Mouse (Mus musculus) kidney, adult 2 months (tissue): ENCODE measurements around the gene H1fnt. TPM values are rescaled to one million over a fixed set of nuclear protein-coding genes. Genes with fewer than 3 reads are reported as not detected.
A peak's percentile ranks its signal among the peaks of the same experiment; 100 is the strongest.

ENCODE experiments used
- DNase-seq: peaks from one replicate; pipeline ENCODE4 v3.0.0; 2021
- H3K27ac ChIP-seq: fragments of 200-500 bp; 2 replicates; pipeline ENCODE4 v1.5.1; 2012; ENCODE audit warnings: low read depth, low read length, control low read depth, inconsistent platforms; ENCODE audit not compliant: insufficient read depth
- H3K27me3 ChIP-seq: fragments of 200-500 bp; replicated peaks from 2 replicates; pipeline ENCODE4 v1.6.1; 2012; ENCODE audit warnings: mild to moderate bottlenecking, moderate library complexity, low read length, inconsistent platforms; ENCODE audit not compliant: control insufficient read depth, insufficient read depth
- H3K36me3 ChIP-seq: fragments of 200-500 bp; 2 replicates; pipeline ENCODE4 v1.6.1; 2012; ENCODE audit warnings: mild to moderate bottlenecking, moderate library complexity, low read length, inconsistent platforms; ENCODE audit not compliant: control insufficient read depth, insufficient read depth
- H3K4me1 ChIP-seq: fragments of 200-500 bp; 2 replicates; pipeline ENCODE4 v1.6.1; 2011; ENCODE audit warnings: low read length; ENCODE audit not compliant: control insufficient read depth, insufficient read depth
- H3K4me3 ChIP-seq: fragments of 200-500 bp; 2 replicates; pipeline ENCODE4 v1.5.1; 2011; ENCODE audit warnings: mild to moderate bottlenecking, low read depth, low read length, control low read depth; ENCODE audit not compliant: insufficient read depth
- CTCF ChIP-seq: fragments of 200-500 bp; conservative IDR thresholded peaks from 2 replicates; pipeline ENCODE4 v1.5.1; 2011; ENCODE audit warnings: low read depth, mild to moderate bottlenecking, control low read depth, low read length, moderate library complexity, mixed read lengths; ENCODE audit not compliant: insufficient read depth, insufficient read length
- POLR2A ChIP-seq: fragments of 200-500 bp; IDR thresholded peaks from one replicate; pipeline ENCODE4 v1.6.1; 2011; ENCODE audit warnings: low read depth, low read length, control low read depth
- WGBS: fragments of 180-500 bp; shearing (Covaris S2); methylation state at CpG from one replicate; pipeline ENCODE4 v1.1.7; 2018; 5-methylcytosine and 5-hydroxymethylcytosine counted together
- polyA plus RNA-seq: library from polyadenylated mRNA; depleted of rRNA; stranded (reverse); fragments of >200 nt; gene quantifications from 2 replicates; pipeline ENCODE4 v1.2.3, GENCODE M21; 2012

H1fnt gene
- polyA plus RNA-seq, 1 experiment: 0.06 TPM

DNA sequence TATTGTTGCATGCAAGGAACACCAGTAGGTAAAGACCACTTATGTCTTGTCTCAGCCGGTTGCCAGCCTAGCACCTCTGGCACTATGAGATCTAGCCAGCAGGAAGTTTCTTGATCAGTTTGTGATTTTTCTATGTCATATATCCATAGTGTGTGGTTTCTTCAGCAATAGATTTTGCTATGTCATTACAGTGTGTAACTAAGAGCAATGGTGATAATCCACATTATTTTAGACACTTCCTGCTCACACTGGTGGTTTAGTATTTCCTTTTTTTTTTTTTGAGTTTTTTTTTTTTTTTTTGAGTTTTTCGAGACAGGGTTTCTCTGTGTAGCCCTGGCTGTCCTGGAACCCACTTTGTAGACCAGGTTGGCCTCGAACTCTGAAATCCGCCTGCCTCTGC lies 21.7 kb downstream of the H1fnt start:
- TF ChIP-seq POLR2A (no peak), CTCF (no peak)
- Histone ChIP-seq H3K36me3 (no peaks in the 10 kb centered on the region), H3K4me1 (no peaks in the 10 kb centered on the region), H3K27me3 (no peaks in the 10 kb centered on the region), H3K4me3 (no peak overlapping the region), H3K27ac (no peak overlapping the region)
- 90% methylated on average over 4 of the region's 4 CpGs for WGBS
- DNase-seq: no peak

DNA sequence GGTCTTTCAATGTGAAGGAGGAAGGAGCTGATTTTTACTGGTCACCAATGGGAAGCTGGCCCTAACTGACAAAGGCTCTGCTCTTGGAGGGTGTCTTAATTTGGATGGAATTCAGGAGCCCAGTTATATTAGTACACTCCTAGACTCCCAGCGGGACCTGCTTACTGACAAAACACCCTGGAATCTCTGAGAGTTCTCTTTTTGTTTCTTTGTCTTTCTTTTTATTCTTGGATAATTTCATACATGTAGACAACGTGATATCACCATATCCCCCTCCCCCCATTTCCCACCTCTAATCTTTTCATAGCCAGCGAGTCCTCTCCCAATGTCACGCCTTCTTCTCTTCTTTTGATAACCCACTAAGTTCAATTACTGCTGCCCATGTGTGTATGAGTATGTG lies 22.7 kb downstream of the H1fnt start, which contains the start of gene Olfr286:
TSS of gene Olfr286 (minus strand) at position 101 of the 400 bp plus-strand sequence.
- WGBS: 95% methylated on average over 4 of the region's 4 CpGs
- TF ChIP-seq POLR2A (no peak), CTCF (no peak)
- Histone ChIP-seq H3K36me3 (no peaks in the 10 kb centered on the region), H3K27ac (no peak within 1 kb of the TSS), H3K4me3 (no peak within 1 kb of the TSS), H3K27me3 (no peaks in the 10 kb centered on the region), H3K4me1 (no peaks in the 10 kb centered on the region)
- DNase-seq: no peak

DNA sequence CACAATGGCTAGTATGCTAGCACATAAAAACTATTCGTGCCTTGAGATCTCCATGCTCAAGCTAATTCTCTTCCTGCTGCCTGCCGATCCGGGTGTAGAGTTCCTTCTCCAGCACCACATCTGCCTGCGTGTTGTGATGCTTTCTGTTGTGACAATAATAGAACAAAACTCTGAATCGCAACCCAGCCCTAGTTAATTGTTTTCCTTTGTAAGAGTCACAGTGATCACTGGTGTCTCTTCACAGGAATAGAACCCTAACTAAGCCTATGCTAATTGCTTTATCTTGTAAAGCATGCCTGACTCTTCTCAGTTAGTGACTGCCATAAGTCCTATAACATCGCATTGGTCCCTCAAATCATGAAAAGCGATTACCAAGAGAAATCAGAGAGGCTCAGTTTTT lies 31.0 kb downstream of the H1fnt start:
- Histone ChIP-seq H3K27ac (no peak overlapping the region), H3K27me3 (no peaks in the 10 kb centered on the region), H3K4me3 (no peak overlapping the region), H3K36me3 (no peaks in the 10 kb centered on the region), H3K4me1 (no peaks in the 10 kb centered on the region)
- TF ChIP-seq POLR2A: no peak
- WGBS: 82% methylated on average over 7 of the region's 7 CpGs
- DNase-seq: no peak

DNA sequence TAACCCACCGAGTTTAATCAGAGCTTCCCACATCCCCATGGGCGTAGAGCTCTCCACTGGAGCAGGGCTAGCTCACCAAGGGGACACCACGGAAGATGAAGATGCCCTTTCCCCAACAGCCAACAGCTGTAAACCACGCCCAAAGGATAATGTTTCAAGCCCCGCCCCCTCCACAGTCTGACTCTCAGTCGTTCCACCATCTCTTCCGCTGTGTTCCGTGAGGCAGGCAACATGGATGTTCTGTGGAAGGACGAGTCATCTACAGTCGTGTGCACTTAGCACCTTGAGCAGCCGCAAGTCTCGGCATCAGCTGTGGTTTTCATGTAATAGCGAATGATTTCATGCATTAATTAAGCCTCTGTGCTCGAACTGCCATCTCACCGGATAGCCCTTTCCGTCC lies 31.5 kb downstream of the H1fnt start:
- Histone ChIP-seq H3K36me3 (no peaks in the 10 kb centered on the region), H3K27me3 (no peaks in the 10 kb centered on the region), H3K27ac (no peak overlapping the region), H3K4me1 (no peaks in the 10 kb centered on the region), H3K4me3 (no peak overlapping the region)
- TF ChIP-seq CTCF: no peak
- TF ChIP-seq POLR2A: no peak
- DNase-seq: no peak
- WGBS: 54% methylated on average over 16 of the region's 16 CpGs

DNA sequence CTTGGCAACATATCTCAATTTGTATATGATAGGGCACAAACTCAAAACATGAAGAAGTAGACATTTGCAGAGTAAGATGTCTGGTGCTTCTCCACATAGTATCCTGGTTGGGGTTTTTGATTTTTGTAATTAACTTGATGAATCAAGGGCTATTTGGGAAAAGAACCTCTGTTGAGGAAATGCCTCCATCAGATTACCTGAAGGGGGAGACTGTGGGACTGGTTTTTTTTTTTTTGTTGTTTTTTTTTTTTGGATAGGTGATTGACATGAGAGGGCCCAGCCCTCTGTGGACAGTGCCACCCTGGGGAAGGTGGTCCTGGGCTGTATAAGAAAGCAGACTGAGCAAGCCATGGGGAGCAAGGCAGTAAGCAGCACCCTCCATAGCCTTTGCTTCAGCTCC lies 34.7 kb downstream of the H1fnt start:
- no peak for DNase-seq
- no peak for TF ChIP-seq POLR2A
- no peak for TF ChIP-seq CTCF

DNA sequence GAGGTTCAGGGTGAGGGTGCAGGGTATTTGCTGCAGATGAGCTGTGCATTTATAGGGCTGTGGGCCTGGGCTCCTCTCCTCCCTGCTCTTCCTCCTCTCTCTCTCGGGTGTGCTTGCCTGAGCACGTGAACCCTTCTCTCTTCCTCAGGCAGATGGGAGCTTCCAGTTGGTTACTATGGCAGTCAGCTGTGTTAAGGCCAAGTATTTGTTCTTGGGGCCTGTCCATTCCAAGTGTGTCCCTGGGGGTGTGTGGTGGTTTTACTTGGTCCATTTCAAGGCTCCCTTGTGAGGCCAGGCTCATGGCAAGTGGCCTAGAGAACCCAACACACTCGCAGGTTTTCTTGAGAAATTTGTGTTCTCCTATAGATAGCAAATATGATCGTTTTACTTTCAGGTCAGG lies 36.2 kb downstream of the H1fnt start, which contains the start of the genes Gm44579 and Olfr287:
TSS of gene Gm44579 (minus strand) at position 101 of the 400 bp plus-strand sequence.
TSS of gene Olfr287 (minus strand) at position 180 of the 400 bp plus-strand sequence.
- 70% methylated on average over 4 of the region's 4 CpGs for WGBS
- Histone ChIP-seq H3K4me1 (no peaks in the 10 kb centered on the region), H3K27me3 (no peaks in the 10 kb centered on the region), H3K4me3 (no peak within 1 kb of the TSS), H3K27ac (no peak within 1 kb of the TSS), H3K36me3 (no peaks in the 10 kb centered on the region)
- no peak for DNase-seq
- no peak for TF ChIP-seq CTCF
- no peak for TF ChIP-seq POLR2A

More for the DNA sequence above, 34.7 kb downstream of the H1fnt start:
- no peaks in the 10 kb centered on the region for H3K4me1 ChIP-seq
- no peak overlapping the region for H3K27ac ChIP-seq
- H3K4me3 ChIP-seq: no peak overlapping the region
- no peaks in the 10 kb centered on the region for H3K36me3 ChIP-seq
- H3K27me3 ChIP-seq: no peaks in the 10 kb centered on the region

DNA sequence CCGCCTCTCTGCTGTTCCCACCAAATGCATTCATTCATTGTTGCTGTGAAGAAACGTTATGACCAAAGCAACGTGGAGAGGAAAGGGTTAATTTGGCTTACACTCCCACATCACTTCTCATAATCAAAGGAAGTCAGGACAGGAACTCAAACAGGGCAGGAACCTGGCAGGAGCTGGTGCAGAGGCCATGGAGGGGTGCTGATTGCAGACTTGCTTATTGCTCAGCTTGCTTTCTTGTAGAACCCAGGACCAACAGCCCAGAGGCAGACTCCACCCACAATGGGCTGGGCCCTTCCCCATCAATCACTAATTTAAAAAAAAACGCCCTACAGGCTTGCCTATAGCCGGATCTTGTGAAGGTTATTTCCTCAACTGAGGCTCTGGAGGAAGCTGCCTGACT lies 43.0 kb downstream of the H1fnt start:
- TF ChIP-seq POLR2A: no peak
- TF ChIP-seq CTCF: no peak
- Histone ChIP-seq H3K36me3 (no peaks in the 10 kb centered on the region), H3K4me1 (peaks cover 7% of the 10 kb centered on the region; the same call in 1 of the 2 replicates), H3K27ac (no peak overlapping the region), H3K27me3 (no peaks in the 10 kb centered on the region), H3K4me3 (no peak overlapping the region)
- DNase-seq: no peak
- 66% methylated on average over 5 of the region's 5 CpGs for WGBS

DNA sequence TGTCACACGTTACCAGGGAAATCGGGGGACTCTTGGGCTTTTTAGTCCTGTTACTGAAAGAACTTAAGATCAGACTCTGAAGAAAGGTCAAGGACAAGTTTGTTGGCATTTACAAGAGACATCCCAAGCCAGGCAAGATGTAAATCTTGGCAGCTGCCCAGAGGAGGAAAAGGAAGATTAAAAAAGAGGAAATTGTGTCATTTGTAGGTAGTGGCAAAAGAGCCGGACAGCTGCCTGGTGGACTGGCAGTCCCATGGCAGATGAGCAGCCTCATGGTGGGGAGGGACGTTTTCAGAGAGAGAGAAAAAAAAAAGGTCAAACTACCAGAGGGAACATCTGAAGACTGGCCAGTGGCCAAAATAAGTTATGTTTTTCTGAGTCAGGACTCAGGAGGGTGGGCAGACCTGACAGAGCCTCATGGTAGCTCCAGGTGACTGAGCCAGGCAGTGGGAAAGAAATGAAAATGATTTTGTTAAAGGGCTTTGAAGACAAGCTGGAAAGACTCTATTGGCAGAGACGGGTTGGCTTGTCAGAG lies 43.7 kb downstream of the H1fnt start:
- WGBS: 57% methylated on average over 5 of the region's 5 CpGs
- Histone ChIP-seq H3K4me1 (peaks cover 8% of the 10 kb centered on the region; the same call in 1 of the 2 replicates), H3K27ac (no peak overlapping the region), H3K27me3 (no peaks in the 10 kb centered on the region), H3K4me3 (no peak overlapping the region), H3K36me3 (no peaks in the 10 kb centered on the region)
- no peak for TF ChIP-seq CTCF
- TF ChIP-seq POLR2A: no peak
- peak; percentile 29 for DNase-seq
